Mouse (Mus musculus) heart, embryonic 13.5 days (tissue): ENCODE measurements around the gene Mlxip. TPM values are rescaled to one million over a fixed set of nuclear protein-coding genes. Genes with fewer than 3 reads are reported as not detected.

Experiments
- ATAC-seq: fragments of 200-750 bp; cut with Nextera tagmentation; 2 replicates; pipeline ENCODE4 v1.8.0; 2017; ENCODE audit warnings: moderate TSS enrichment; ENCODE audit not compliant: insufficient number of reproducible peaks, low FRiP score, low TSS enrichment; ENCODE audit errors: extremely low read depth
- H3K27ac ChIP-seq: fragments of 300-500 bp; sonication (generic); replicated peaks from 2 replicates; pipeline ENCODE4 v1.5.1; 2015; ENCODE audit warnings: moderate library complexity, mild to moderate bottlenecking, inconsistent platforms
- H3K27me3 ChIP-seq: fragments of 300-500 bp; sonication (generic); replicated peaks from 2 replicates; pipeline ENCODE4 v1.6.1; 2015; ENCODE audit warnings: mild to moderate bottlenecking, inconsistent platforms
- H3K36me3 ChIP-seq: fragments of 300-500 bp; sonication (generic); 2 replicates; pipeline ENCODE4 v1.6.1; 2015; ENCODE audit warnings: mild to moderate bottlenecking, inconsistent platforms
- H3K4me1 ChIP-seq: fragments of 300-500 bp; sonication (generic); 2 replicates; pipeline ENCODE4 v1.6.1; 2015; ENCODE audit warnings: inconsistent platforms
- H3K4me2 ChIP-seq: fragments of 300-500 bp; sonication (generic); 2 replicates; pipeline ENCODE4 v1.6.1; 2015; ENCODE audit warnings: inconsistent platforms, mild to moderate bottlenecking, moderate library complexity
- H3K4me3 ChIP-seq: fragments of 300-500 bp; sonication (generic); 2 replicates; pipeline ENCODE4 v1.5.1; 2015; ENCODE audit warnings: moderate library complexity, mild to moderate bottlenecking, inconsistent platforms
- H3K9ac ChIP-seq: fragments of 300-500 bp; sonication (generic); 2 replicates; pipeline ENCODE4 v1.6.1; 2015; ENCODE audit warnings: inconsistent platforms, mild to moderate bottlenecking, moderate library complexity
- H3K9me3 ChIP-seq: fragments of 300-500 bp; sonication (generic); 2 replicates; pipeline ENCODE4 v1.6.1; 2016; ENCODE audit warnings: inconsistent platforms
- WGBS: fragments of 180-500 bp; shearing (Covaris S2); methylation state at CpG from one replicate; pipeline ENCODE4 v1.1.7; 2015; ENCODE audit warnings: mixed read lengths; 5-methylcytosine and 5-hydroxymethylcytosine counted together
- polyA plus RNA-seq: library from polyadenylated mRNA; unstranded; fragments of >200 nt; fragmentation: Nextera tagmentation; extraction: Ambion mirVana; gene quantifications from 2 replicates; pipeline ENCODE4 v1.2.1, GENCODE M21; 2015

Gene Mlxip
- polyA plus RNA-seq, result 10.9 and 11.7 TPM in 2 replicates

- H3K4me3 ChIP-seq, result peak within 1 kb of the TSS; percentile 98
- WGBS, result under 1% methylated on average over 49 of the region's 50 CpGs
- peak within 1 kb of the TSS; percentile 96 for H3K9ac ChIP-seq
- H3K27ac ChIP-seq, result peak within 1 kb of the TSS; percentile 94
- peak; percentile 94 for ATAC-seq
- H3K4me1 ChIP-seq, result peaks cover 60% of the 10 kb centered on the region
- H3K27me3 ChIP-seq, result no peaks in the 10 kb centered on the region
- H3K9me3 ChIP-seq, result no peaks in the 10 kb centered on the region
- H3K4me2 ChIP-seq, result peak within 1 kb of the TSS; percentile 93
- no peaks in the 10 kb centered on the region for H3K36me3 ChIP-seq
Measured at GRCm38 (mm10) chr5:123394303-123394956, at the start of gene Mlxip. Mlxip (plus strand) TSS chr5:123394798.

DNA sequence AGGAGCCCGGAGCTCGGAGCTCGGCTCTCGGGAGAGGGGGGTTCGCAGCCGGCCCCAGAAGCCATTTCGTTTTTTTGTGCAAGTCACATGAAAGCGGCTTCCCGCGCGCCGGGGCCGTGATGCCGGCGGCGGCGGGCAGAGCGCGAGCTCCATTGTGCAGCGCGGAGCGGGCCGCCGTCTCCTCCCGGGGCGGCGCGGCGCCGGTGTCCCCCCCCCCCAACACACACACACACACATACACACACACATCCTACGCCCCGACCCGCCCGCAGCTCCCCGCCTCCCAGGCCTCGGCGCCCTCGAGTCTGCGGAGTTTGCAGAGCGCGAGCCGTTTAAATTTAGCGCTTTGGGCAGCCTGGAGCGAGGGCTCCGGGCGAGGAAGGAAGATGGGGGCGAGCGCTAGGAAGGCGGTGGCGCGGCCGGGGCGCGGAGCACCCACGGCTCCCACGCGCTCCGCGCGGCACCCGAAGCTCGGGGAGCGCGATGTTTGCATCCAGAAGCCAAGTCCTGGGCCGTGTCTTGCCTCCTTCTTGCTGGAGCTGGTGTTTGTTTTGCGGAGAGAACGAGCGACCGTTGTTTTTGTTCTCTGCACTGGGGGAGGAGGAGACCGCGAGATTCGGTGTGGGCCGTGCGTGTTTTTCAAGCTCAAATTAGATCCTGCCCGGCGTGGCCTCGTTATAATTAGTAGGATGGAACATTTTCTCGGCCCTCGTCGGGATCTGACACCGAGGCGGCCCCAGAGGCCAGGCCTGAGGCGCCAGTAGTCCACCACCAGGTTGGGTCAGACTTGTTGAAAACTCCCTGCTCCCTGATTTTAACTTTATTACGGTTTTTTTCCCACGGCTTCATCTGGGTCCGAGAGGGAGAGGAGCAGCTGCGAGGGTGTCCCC is 49.4 kb upstream of the Mlxip start:
- Histone ChIP-seq H3K27me3 (no peaks in the 10 kb centered on the region), H3K9me3 (no peaks in the 10 kb centered on the region), H3K4me2 (peak overlapping the region; percentile 91), H3K27ac (peak overlapping the region; percentile 98), H3K36me3 (0 out of 2 replicates have a peak, but pooled peaks cover 6% of the 10 kb centered on the region), H3K4me1 (peaks cover 47% of the 10 kb centered on the region), H3K4me3 (peak overlapping the region; percentile 93), H3K9ac (peak overlapping the region; percentile 95)
- under 1% methylated on average over 71 of the region's 87 CpGs for whole genome bisulfite sequencing
- peak; percentile 12; the same call in 1 of the 2 replicates for ATAC-seq

GRCm38 (mm10) chr5:123345853-123346654 is 48.5 kb upstream of the Mlxip start:
- 4% methylated on average over 22 of the region's 22 CpGs for WGBS
- peaks cover 56% of the 10 kb centered on the region for H3K4me1 ChIP-seq
- H3K4me2 ChIP-seq, result peak overlapping the region; percentile 91
- no peak for ATAC-seq
- 0 out of 2 replicates have a peak, but pooled peaks cover 6% of the 10 kb centered on the region for H3K36me3 ChIP-seq
- peak overlapping the region; percentile 98 for H3K27ac ChIP-seq
- H3K9me3 ChIP-seq, result no peaks in the 10 kb centered on the region
- H3K4me3 ChIP-seq, result peak overlapping the region; percentile 93
- no peaks in the 10 kb centered on the region for H3K27me3 ChIP-seq
- peak overlapping the region; percentile 95 for H3K9ac ChIP-seq

- H3K4me3 ChIP-seq, result peak overlapping the region; percentile 93
- H3K9ac ChIP-seq, result peak overlapping the region; percentile 95
- peak overlapping the region; percentile 98 for H3K27ac ChIP-seq
- H3K36me3 ChIP-seq, result 0 out of 2 replicates have a peak, but pooled peaks cover 6% of the 10 kb centered on the region
- no peaks in the 10 kb centered on the region for H3K27me3 ChIP-seq
- ATAC-seq, result no peak
- peaks cover 63% of the 10 kb centered on the region for H3K4me1 ChIP-seq
- 71% methylated on average over 7 of the region's 7 CpGs for WGBS
- no peaks in the 10 kb centered on the region for H3K9me3 ChIP-seq
- H3K4me2 ChIP-seq, result peak overlapping the region; percentile 91
Measured at GRCm38 (mm10) chr5:123346701-123347270, 47.8 kb upstream of the Mlxip start.

GRCm38 (mm10) chr5:123347985-123348384 is 46.6 kb upstream of the Mlxip start:
- peaks cover 14% of the 10 kb centered on the region for H3K36me3 ChIP-seq
- no peak overlapping the region for H3K4me3 ChIP-seq
- peaks cover 75% of the 10 kb centered on the region for H3K4me1 ChIP-seq
- no peak for ATAC-seq
- no peaks in the 10 kb centered on the region for H3K9me3 ChIP-seq
- no peak overlapping the region for H3K4me2 ChIP-seq
- 73% methylated on average over 2 of the region's 2 CpGs for whole genome bisulfite sequencing
- no peaks in the 10 kb centered on the region for H3K27me3 ChIP-seq
- no peak overlapping the region for H3K9ac ChIP-seq
- H3K27ac ChIP-seq, result no peak overlapping the region

GRCm38 (mm10) chr5:123350386-123350785 is 44.2 kb upstream of the Mlxip start:
- Histone ChIP-seq H3K27me3 (no peaks in the 10 kb centered on the region), H3K36me3 (peaks cover 27% of the 10 kb centered on the region), H3K9me3 (no peaks in the 10 kb centered on the region), H3K9ac (peak overlapping the region; percentile 29; the same call in 1 of the 2 replicates), H3K4me1 (peaks cover 77% of the 10 kb centered on the region), H3K4me3 (no peak overlapping the region), H3K27ac (0 out of 2 replicates have a peak overlapping the region, but pooled peaks have one; percentile 20), H3K4me2 (0 out of 2 replicates have a peak overlapping the region, but pooled peaks have one; percentile 5)
- 39% methylated on average over 10 of the region's 10 CpGs for WGBS
- ATAC-seq, result no peak

- no peak for ATAC-seq
- 75% methylated on average over 11 of the region's 11 CpGs for WGBS
- H3K36me3 ChIP-seq, result peaks cover 77% of the 10 kb centered on the region
- no peaks in the 10 kb centered on the region for H3K27me3 ChIP-seq
- no peaks in the 10 kb centered on the region for H3K9me3 ChIP-seq
- H3K9ac ChIP-seq, result no peak overlapping the region
- H3K4me3 ChIP-seq, result no peak overlapping the region
- no peak overlapping the region for H3K4me2 ChIP-seq
- H3K4me1 ChIP-seq, result peaks cover 28% of the 10 kb centered on the region
- no peak overlapping the region for H3K27ac ChIP-seq
Measured at GRCm38 (mm10) chr5:123355918-123356317, 38.7 kb upstream of the Mlxip start.

GRCm38 (mm10) chr5:123357253-123357652 is 37.3 kb upstream of the Mlxip start:
- WGBS, result 85% methylated on average over 4 of the region's 4 CpGs
- ATAC-seq, result no peak
- H3K9me3 ChIP-seq, result no peaks in the 10 kb centered on the region
- H3K9ac ChIP-seq, result no peak overlapping the region
- H3K27ac ChIP-seq, result no peak overlapping the region
- H3K36me3 ChIP-seq, result peaks cover 85% of the 10 kb centered on the region
- H3K4me1 ChIP-seq, result peaks cover 15% of the 10 kb centered on the region
- H3K4me2 ChIP-seq, result no peak overlapping the region
- no peaks in the 10 kb centered on the region for H3K27me3 ChIP-seq
- H3K4me3 ChIP-seq, result no peak overlapping the region

GRCm38 (mm10) chr5:123359431-123359830 is 35.2 kb upstream of the Mlxip start:
- Histone ChIP-seq H3K27ac (no peak overlapping the region), H3K36me3 (peaks cover 99% of the 10 kb centered on the region), H3K9me3 (no peaks in the 10 kb centered on the region), H3K4me3 (no peak overlapping the region), H3K4me2 (no peak overlapping the region), H3K27me3 (no peaks in the 10 kb centered on the region), H3K4me1 (peaks cover 10% of the 10 kb centered on the region), H3K9ac (no peak overlapping the region)
- no peak for ATAC-seq
- 88% methylated on average over 6 of the region's 6 CpGs for WGBS

DNA sequence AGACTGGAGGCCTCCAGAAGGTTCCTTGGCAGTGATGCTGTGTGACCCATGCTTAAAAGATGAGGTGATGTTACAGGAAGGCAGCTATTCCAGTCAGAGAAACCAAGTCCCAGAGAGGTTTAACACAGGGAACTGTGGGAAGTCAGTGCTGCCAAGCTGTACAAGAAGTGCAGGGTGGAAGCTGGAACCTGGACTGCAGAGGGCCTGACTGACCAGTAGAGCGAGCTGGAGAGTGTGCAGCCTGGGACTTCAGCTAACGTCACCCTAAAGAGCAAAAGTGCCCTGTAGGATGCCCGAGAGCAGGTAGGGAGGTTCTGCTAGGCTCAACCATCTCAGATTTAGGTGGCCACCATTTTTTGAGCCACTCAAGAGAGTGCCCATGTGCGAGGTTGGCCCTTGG is 31.7 kb upstream of the Mlxip start:
- 73% methylated on average over 4 of the region's 4 CpGs for WGBS
- no peak for ATAC-seq
- peaks cover 96% of the 10 kb centered on the region for H3K36me3 ChIP-seq
- H3K27ac ChIP-seq, result no peak overlapping the region
- no peaks in the 10 kb centered on the region for H3K9me3 ChIP-seq
- H3K4me2 ChIP-seq, result no peak overlapping the region
- no peaks in the 10 kb centered on the region for H3K27me3 ChIP-seq
- H3K9ac ChIP-seq, result no peak overlapping the region
- H3K4me1 ChIP-seq, result peaks cover 17% of the 10 kb centered on the region
- H3K4me3 ChIP-seq, result no peak overlapping the region
